Mouse (Mus musculus) midbrain, embryonic 13.5 days (tissue): ENCODE measurements at regions not wholly inside any gene's neighbourhood (a gene's known extent, or its start where the extent isn't known, plus 50 kb on each side); places are given as distances from the start of the nearest gene placed in this dataset.

ENCODE experiments used
- ATAC-seq: fragments of 200-750 bp; cut with Nextera tagmentation; 2 replicates; pipeline ENCODE4 v1.8.0; 2017; ENCODE audit warnings: mild to moderate bottlenecking, moderate TSS enrichment, moderate library complexity
- H3K27ac ChIP-seq: fragments of 300-500 bp; sonication (generic); 2 replicates; pipeline ENCODE4 v1.5.1; 2015; ENCODE audit warnings: inconsistent platforms, mild to moderate bottlenecking, moderate library complexity
- H3K27me3 ChIP-seq: fragments of 300-500 bp; sonication (generic); 2 replicates; pipeline ENCODE4 v1.6.1; 2015; ENCODE audit warnings: mild to moderate bottlenecking, inconsistent platforms
- H3K36me3 ChIP-seq: fragments of 300-500 bp; sonication (generic); 2 replicates; pipeline ENCODE4 v1.6.1; 2015; ENCODE audit warnings: mild to moderate bottlenecking, inconsistent platforms
- H3K4me1 ChIP-seq: fragments of 300-500 bp; sonication (generic); replicated peaks from 2 replicates; pipeline ENCODE4 v1.6.1; 2015; ENCODE audit warnings: inconsistent platforms
- H3K4me2 ChIP-seq: fragments of 300-500 bp; sonication (generic); replicated peaks from 2 replicates; pipeline ENCODE4 v1.6.1; 2015; ENCODE audit warnings: moderate library complexity, mild to moderate bottlenecking, inconsistent platforms
- H3K4me3 ChIP-seq: fragments of 300-500 bp; sonication (generic); replicated peaks from 2 replicates; pipeline ENCODE4 v1.5.1; 2015; ENCODE audit warnings: mild to moderate bottlenecking, inconsistent platforms
- H3K9ac ChIP-seq: fragments of 300-500 bp; sonication (generic); replicated peaks from 2 replicates; pipeline ENCODE4 v1.6.1; 2015; ENCODE audit warnings: mild to moderate bottlenecking, inconsistent platforms
- H3K9me3 ChIP-seq: fragments of 300-500 bp; sonication (generic); 2 replicates; pipeline ENCODE4 v1.6.1; 2016; ENCODE audit warnings: mild to moderate bottlenecking, inconsistent platforms
- WGBS: fragments of 180-500 bp; shearing (Covaris S2); methylation state at CpG from one replicate; pipeline ENCODE4 v1.1.7; 2015; 5-methylcytosine and 5-hydroxymethylcytosine counted together

DNA sequence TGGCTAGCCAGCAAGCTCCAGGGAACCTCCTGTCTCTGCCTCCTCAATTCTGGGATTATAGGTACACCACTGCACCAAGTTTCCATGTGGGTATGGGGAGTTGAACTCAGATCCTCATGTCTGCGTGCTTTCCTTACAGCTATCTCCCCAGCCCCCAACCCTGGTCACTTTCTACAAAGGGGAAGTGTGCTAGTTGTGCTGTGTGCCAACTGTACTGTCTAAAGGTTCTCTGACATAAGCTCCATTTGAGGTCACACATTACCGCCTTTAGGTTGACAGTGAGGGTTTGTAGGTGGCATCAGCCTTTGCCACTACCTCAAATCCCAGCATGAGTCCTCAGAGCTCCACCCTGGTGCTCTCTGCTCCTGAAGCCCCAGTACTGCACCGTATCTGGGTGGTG is 200.7 kb downstream of the Tex29 start:
- H3K27ac ChIP-seq = no peak overlapping the region
- 76% methylated on average over 3 of the region's 3 CpGs for whole genome bisulfite sequencing

DNA sequence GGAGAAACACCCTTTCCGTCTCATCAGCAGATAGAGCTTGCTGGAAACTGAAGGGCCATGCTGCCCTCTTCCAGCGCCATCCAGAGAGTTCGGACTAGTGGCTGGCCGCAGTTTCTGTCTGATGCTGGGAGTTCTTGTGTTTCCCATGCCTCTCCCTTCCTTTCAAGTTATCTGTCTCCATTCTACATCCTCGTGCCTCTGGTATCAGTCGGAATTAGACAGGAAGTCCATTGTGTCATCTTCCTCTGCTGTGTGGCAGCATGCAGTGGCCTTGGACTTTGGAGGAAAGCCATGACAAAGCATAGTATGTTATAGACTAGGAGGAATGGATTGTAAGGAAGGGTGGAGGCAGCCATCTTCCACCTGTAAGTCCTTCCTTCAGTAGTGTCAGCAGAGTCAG is 201.4 kb downstream of the Tex29 start:
- no peak overlapping the region for H3K27ac ChIP-seq
- ATAC-seq = no peak
- H3K4me3 ChIP-seq = no peak overlapping the region
- no peaks in the 10 kb centered on the region for H3K36me3 ChIP-seq
- H3K9ac ChIP-seq = no peak overlapping the region
- H3K9me3 ChIP-seq = no peaks in the 10 kb centered on the region
- peaks cover 43% of the 10 kb centered on the region for H3K27me3 ChIP-seq
- no peak overlapping the region for H3K4me2 ChIP-seq
- WGBS = 79% methylated on average over 6 of the region's 6 CpGs
- H3K4me1 ChIP-seq = peaks cover 9% of the 10 kb centered on the region

More for the DNA sequence above, 200.7 kb downstream of the Tex29 start:
- peaks cover 50% of the 10 kb centered on the region for H3K27me3 ChIP-seq
- peaks cover 9% of the 10 kb centered on the region for H3K4me1 ChIP-seq
- no peaks in the 10 kb centered on the region for H3K9me3 ChIP-seq
- no peak overlapping the region for H3K9ac ChIP-seq
- no peak overlapping the region for H3K4me3 ChIP-seq
- no peak for ATAC-seq
- H3K4me2 ChIP-seq = no peak overlapping the region
- H3K36me3 ChIP-seq = no peaks in the 10 kb centered on the region

DNA sequence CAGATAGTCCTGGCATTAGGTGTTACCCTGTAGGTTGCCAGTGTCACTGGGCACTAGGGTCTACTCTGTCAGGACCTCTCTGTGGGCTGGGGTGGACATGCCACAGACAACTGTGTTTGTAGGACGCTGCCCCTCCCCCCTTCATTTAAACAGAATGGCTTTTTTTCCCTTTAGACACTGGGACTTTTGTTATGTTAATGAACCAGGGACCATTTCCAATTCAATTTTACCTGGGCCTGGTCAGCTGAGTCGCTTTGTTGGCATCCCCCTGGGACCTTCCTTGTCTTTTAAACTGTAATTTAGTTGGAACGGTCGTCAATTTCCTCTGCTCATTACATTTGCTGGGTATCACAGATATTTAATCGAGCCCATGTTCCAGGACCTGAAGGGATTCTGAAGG is 210.6 kb downstream of the Tex29 start:
- Histone ChIP-seq H3K9me3 (no peaks in the 10 kb centered on the region), H3K4me1 (peaks cover 16% of the 10 kb centered on the region), H3K4me2 (no peak overlapping the region), H3K27me3 (peaks cover 28% of the 10 kb centered on the region), H3K4me3 (no peak overlapping the region), H3K27ac (no peak overlapping the region), H3K36me3 (no peaks in the 10 kb centered on the region), H3K9ac (no peak overlapping the region)
- ATAC-seq = no peak; the same call in 1 of the 2 replicates
- 8% methylated on average over 5 of the region's 5 CpGs for WGBS

DNA sequence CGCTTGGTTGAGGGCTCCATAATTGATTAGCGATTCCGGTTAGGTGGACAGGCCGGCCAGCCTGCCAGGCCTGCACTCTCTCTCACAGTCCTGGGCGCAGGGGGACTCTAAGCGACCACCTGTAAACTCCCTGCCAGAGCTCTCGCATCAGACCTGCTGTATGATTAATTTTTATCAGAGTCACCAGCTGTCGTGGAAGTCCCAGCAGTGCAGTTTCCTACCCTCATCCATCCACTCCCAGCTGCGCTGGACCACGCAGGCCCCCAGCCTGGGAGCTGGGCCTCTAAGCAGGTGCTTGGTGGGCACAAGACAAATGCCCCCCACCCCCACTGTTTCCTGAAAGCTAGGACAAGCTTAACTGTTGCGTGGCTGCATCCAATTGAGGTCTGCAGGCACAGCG is 211.1 kb downstream of the Tex29 start:
- H3K4me1 ChIP-seq = peaks cover 16% of the 10 kb centered on the region
- H3K27me3 ChIP-seq = peaks cover 31% of the 10 kb centered on the region
- H3K4me3 ChIP-seq = no peak overlapping the region
- H3K9me3 ChIP-seq = no peaks in the 10 kb centered on the region
- H3K36me3 ChIP-seq = no peaks in the 10 kb centered on the region
- no peak overlapping the region for H3K27ac ChIP-seq
- no peak overlapping the region for H3K4me2 ChIP-seq
- ATAC-seq = peak; percentile 74
- 21% methylated on average over 12 of the region's 12 CpGs for WGBS
- H3K9ac ChIP-seq = no peak overlapping the region

DNA sequence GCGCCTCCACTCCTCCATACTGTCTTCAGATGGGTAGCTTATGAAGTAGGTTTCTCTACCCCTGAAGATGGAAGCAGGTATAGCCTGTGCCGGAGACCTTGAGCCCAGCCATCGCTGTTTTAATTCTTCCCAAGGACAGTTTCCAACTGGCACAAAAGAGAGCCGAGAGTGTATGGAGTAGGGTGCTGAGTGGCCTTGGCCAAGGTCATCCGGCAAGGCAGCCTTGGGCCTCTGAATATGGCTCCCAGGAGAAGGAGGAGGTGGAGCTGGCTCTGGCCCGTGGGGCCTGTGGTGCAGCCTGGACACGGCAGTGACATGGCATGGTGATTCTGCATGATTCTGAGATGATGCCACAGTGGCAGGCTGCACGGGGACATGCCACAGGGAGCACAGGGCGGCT is 215.7 kb downstream of the Tex29 start:
- H3K9ac ChIP-seq = no peak overlapping the region
- no peaks in the 10 kb centered on the region for H3K9me3 ChIP-seq
- H3K27me3 ChIP-seq = peaks cover 41% of the 10 kb centered on the region
- no peaks in the 10 kb centered on the region for H3K36me3 ChIP-seq
- H3K4me1 ChIP-seq = peaks cover 16% of the 10 kb centered on the region
- no peak overlapping the region for H3K4me2 ChIP-seq
- H3K4me3 ChIP-seq = no peak overlapping the region
- WGBS = 89% methylated on average over 9 of the region's 9 CpGs
- ATAC-seq = no peak
- H3K27ac ChIP-seq = no peak overlapping the region

DNA sequence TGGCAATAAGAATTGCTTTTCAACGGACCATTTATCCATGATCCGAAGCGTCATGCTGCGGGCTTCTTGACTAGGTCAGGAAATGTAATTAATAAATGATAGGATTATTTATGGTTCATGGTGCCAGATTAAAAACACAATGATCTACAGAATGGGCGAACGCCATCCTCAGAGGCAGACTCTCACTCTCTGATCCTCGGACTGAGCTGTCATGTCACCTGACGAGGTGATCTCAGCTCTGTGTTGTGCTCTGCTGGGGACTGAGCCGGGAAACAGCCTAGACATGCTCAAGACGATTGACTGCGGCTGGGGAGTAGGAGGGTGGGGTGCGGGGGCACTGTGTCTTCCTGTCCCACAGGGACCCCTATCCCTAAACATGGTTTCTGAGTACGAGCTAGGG is 217.4 kb upstream of the A230072I06Rik start:
- peaks cover 56% of the 10 kb centered on the region for H3K27me3 ChIP-seq
- peak overlapping the region; percentile 13; the same call in 1 of the 2 replicates for H3K4me2 ChIP-seq
- peak; percentile 83 for ATAC-seq
- H3K9me3 ChIP-seq = no peaks in the 10 kb centered on the region
- no peaks in the 10 kb centered on the region for H3K36me3 ChIP-seq
- no peak overlapping the region for H3K4me3 ChIP-seq
- H3K4me1 ChIP-seq = peaks cover 23% of the 10 kb centered on the region
- no peak overlapping the region for H3K27ac ChIP-seq
- no peak overlapping the region for H3K9ac ChIP-seq
- WGBS = 29% methylated on average over 13 of the region's 13 CpGs

DNA sequence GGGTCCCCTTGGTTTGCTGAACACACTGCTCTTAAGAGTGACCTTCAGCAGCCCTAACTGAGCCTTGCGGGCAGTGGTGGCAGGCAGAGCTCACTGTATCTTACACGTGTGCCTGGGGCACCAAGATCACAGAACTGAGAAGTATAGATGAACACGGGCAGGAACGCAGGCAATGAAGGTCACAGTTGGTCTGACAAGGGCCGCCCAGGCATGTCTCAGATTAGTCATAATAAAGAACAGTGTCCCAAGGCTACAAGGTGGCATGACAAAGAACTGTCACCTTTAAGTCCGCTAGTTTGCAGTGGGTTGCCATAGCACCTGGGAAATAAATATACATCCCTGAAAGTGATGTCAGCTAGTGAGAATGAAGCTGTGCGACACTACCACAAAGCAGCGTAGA is 215.9 kb upstream of the A230072I06Rik start:
- no peak overlapping the region for H3K9ac ChIP-seq
- no peaks in the 10 kb centered on the region for H3K36me3 ChIP-seq
- WGBS = 66% methylated on average over 8 of the region's 8 CpGs
- H3K27me3 ChIP-seq = peaks cover 54% of the 10 kb centered on the region
- no peaks in the 10 kb centered on the region for H3K9me3 ChIP-seq
- H3K4me3 ChIP-seq = no peak overlapping the region
- no peak overlapping the region for H3K4me2 ChIP-seq
- ATAC-seq = peak; percentile 53
- no peak overlapping the region for H3K27ac ChIP-seq
- peaks cover 23% of the 10 kb centered on the region for H3K4me1 ChIP-seq

DNA sequence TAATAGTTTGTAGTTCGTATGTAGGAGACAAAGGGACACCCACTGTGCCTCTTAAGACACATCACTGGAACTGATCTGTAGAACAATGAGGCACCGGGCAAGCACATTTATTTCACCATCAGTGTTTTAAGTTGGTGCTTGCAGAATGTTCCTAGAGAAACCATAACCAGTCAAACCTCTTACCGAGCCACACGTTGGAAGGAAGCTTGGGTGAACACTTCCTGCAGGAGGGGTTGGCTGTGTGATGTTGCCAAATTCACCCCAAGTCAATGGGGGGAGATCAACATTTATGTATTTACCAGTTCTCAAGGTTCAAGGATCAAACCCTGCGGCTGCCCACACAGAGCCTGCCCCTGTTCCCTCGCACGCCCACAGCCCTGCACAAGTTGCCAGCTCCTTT is 214.0 kb upstream of the A230072I06Rik start:
- no peaks in the 10 kb centered on the region for H3K36me3 ChIP-seq
- H3K4me2 ChIP-seq = no peak overlapping the region
- H3K4me3 ChIP-seq = no peak overlapping the region
- WGBS = 78% methylated on average over 7 of the region's 7 CpGs
- peaks cover 23% of the 10 kb centered on the region for H3K4me1 ChIP-seq
- peaks cover 59% of the 10 kb centered on the region for H3K27me3 ChIP-seq
- no peaks in the 10 kb centered on the region for H3K9me3 ChIP-seq
- ATAC-seq = no peak
- H3K9ac ChIP-seq = no peak overlapping the region
- H3K27ac ChIP-seq = no peak overlapping the region

DNA sequence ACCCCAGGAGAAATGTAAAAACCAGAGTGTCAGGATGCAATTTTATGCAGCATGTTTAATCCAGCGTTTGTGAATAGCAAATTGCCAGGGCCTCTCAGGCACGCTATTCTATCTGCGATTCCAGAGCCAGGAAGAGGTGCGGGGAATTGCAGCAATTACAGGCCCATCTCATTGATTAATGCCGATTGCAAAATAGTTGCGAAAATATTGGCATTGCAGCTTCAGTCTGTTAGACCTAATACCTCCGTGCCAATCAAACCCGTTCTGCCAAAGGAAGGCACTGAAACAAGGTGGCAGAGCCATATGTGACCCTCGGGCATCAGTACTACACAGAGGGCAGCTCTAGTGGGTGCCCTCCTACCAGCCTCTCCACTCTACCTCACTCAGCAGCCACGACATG is 212.2 kb upstream of the A230072I06Rik start:
- no peak overlapping the region for H3K4me2 ChIP-seq
- H3K9me3 ChIP-seq = no peaks in the 10 kb centered on the region
- 86% methylated on average over 10 of the region's 10 CpGs for WGBS
- H3K4me1 ChIP-seq = peaks cover 12% of the 10 kb centered on the region
- peaks cover 48% of the 10 kb centered on the region for H3K27me3 ChIP-seq
- H3K9ac ChIP-seq = no peak overlapping the region
- no peaks in the 10 kb centered on the region for H3K36me3 ChIP-seq
- no peak overlapping the region for H3K4me3 ChIP-seq
- no peak for ATAC-seq
- H3K27ac ChIP-seq = no peak overlapping the region

DNA sequence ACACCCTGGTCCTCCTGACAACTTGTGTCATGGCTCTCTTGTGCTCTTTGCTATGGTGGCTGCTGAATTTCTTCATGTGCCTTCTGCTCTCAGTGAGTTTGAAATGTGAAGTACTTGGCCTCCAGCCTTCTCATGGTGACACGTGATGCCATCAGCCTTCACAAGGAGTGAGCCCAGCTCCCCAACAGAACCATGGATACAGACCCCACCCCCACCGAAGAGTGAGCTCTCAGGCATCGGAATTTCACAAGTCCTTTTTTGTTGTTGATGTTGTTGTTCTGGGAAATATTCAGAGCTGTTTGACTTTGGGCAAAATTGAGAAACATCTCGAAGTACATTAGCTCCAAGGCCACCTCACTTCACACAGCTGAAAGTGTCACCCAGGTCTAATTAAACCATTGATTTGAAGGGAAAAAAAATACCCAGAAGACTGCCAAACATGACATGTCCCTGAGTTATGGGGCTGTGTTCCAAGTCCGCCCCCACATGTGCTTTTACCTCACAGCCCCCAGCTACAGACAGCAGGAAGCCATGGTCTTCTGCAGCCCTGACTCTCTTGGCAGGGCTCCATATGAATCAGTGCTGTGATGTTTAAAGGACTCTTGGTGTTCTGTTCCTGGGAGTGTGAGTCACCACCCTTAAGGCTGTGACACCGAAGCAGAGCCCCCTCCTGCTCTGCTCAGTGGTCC is 205.2 kb upstream of the A230072I06Rik start:
- WGBS = 84% methylated on average over 6 of the region's 6 CpGs
- no peaks in the 10 kb centered on the region for H3K9me3 ChIP-seq
- H3K4me3 ChIP-seq = no peak overlapping the region
- no peaks in the 10 kb centered on the region for H3K36me3 ChIP-seq
- no peak overlapping the region for H3K27ac ChIP-seq
- ATAC-seq = no peak
- no peaks in the 10 kb centered on the region; the same call in 1 of the 2 replicates for H3K4me1 ChIP-seq
- H3K9ac ChIP-seq = no peak overlapping the region
- no peak overlapping the region for H3K4me2 ChIP-seq
- peaks cover 16% of the 10 kb centered on the region for H3K27me3 ChIP-seq

DNA sequence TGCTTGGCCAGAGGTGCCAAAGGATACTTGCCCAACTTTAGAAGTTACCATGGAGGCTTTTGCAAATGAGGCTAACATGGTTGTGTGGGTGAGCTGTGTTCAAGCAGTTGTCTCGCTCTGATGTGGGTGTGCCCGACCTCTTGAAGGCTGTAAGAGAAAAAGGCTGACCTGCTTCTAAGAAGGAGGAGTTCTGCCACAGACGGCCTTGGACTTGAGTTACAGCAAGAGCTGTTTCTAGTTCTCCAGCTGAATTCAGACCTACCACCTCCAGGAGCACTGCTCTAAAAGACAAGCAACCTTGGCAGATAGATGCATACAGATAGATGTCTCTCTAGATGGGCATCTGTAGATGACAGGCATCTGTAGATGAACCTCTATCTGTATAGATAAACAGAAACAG is 202.7 kb upstream of the A230072I06Rik start:
- no peaks in the 10 kb centered on the region for H3K9me3 ChIP-seq
- peaks cover 15% of the 10 kb centered on the region for H3K27me3 ChIP-seq
- no peaks in the 10 kb centered on the region for H3K36me3 ChIP-seq

DNA sequence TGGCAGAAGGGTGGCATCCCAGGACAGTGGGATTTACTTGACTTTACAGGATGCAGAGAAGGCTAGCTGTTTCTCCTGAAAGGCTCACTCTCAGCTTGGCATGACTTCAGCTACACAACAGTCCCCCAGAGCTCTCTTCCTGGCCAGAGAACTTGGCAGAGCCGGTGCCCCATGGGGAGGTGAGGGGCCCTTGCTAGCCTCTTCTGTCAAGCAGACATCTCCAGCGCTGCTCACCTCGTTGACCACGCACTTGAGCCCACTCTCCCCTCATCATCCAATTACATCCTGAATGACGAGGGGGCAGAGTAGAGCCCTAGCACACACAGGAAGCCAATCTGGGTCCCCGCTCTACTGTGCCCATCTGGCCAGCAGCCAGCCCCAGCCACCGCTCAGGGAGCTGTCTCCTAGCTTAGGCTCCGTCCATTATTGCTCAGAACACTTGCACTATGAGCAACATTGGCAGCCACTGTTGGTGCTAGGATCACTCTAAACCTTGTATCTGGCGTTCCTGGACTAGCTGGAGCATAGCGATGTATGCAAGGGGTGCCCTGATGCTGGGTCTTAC is 201.7 kb upstream of the A230072I06Rik start:
- no peaks in the 10 kb centered on the region for H3K9me3 ChIP-seq
- H3K4me3 ChIP-seq = no peak overlapping the region
- H3K4me2 ChIP-seq = no peak overlapping the region
- H3K9ac ChIP-seq = no peak overlapping the region
- no peak overlapping the region for H3K27ac ChIP-seq
- H3K27me3 ChIP-seq = peaks cover 17% of the 10 kb centered on the region
- peaks cover 9% of the 10 kb centered on the region for H3K4me1 ChIP-seq
- H3K36me3 ChIP-seq = no peaks in the 10 kb centered on the region
- no peak for ATAC-seq
- 81% methylated on average over 10 of the region's 10 CpGs for WGBS

More for the DNA sequence above, 202.7 kb upstream of the A230072I06Rik start:
- no peak for ATAC-seq
- Histone ChIP-seq H3K4me3 (no peak overlapping the region), H3K4me1 (peaks cover 9% of the 10 kb centered on the region), H3K27ac (no peak overlapping the region), H3K4me2 (no peak overlapping the region), H3K9ac (no peak overlapping the region)
- 79% methylated on average over 3 of the region's 3 CpGs for WGBS

DNA sequence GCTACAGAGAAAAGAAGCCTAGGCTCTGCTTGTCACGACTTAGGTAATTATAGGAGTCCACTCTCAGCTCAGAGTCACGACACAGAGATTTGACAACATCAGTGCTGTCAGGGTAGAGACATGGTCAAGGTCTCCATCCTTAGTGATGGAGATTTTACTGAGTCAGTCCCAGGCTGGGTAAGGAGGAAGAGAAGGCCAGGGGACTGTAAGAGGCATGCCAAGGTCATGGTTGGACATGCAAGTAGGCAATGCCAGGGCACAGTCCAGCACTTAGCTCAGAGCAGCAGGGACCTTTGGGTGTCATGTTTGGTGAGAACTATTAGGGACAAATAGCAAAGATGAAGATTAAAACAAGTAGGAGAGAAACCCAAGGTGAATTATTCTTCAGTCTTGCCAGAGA is 200.7 kb upstream of the A230072I06Rik start:
- peaks cover 17% of the 10 kb centered on the region for H3K27me3 ChIP-seq
- peaks cover 9% of the 10 kb centered on the region for H3K4me1 ChIP-seq
- H3K9ac ChIP-seq = no peak overlapping the region
- H3K36me3 ChIP-seq = no peaks in the 10 kb centered on the region
- H3K4me2 ChIP-seq = no peak overlapping the region
- H3K4me3 ChIP-seq = no peak overlapping the region
- H3K9me3 ChIP-seq = no peaks in the 10 kb centered on the region
- H3K27ac ChIP-seq = no peak overlapping the region
- no peak for ATAC-seq
- 73% methylated on average over 2 of the region's 2 CpGs for WGBS
